Mouse (Mus musculus) heart, postnatal 36 days (tissue): ENCODE measurements around the gene Crym. TPM values are rescaled to one million over a fixed set of nuclear protein-coding genes. Genes with fewer than 3 reads are reported as not detected.

ENCODE experiments used
- DNase-seq, 2 experiments: peaks; one replicate each; pipeline ENCODE4 v3.0.0; 2021 to 2022
- intact Hi-C: fragments of 180-260 bp; cut with DNase I; formaldehyde crosslinking; loops from one replicate; pipeline ENCODE4 v1.15.1; 2025
- total RNA-seq, 2 experiments: library from RNA; stranded (reverse); gene quantifications; 2 replicates each; pipeline ENCODE4 v1.2.3; 2021

Crym gene
- total RNA-seq, 2 experiments from 2014 or later: 0.27 to 1.00 TPM

GRCm38 (mm10) chr7:120172188-120172700 lies 29.7 kb downstream of the Crym start:
- intact Hi-C loops: no loop called here

DNA sequence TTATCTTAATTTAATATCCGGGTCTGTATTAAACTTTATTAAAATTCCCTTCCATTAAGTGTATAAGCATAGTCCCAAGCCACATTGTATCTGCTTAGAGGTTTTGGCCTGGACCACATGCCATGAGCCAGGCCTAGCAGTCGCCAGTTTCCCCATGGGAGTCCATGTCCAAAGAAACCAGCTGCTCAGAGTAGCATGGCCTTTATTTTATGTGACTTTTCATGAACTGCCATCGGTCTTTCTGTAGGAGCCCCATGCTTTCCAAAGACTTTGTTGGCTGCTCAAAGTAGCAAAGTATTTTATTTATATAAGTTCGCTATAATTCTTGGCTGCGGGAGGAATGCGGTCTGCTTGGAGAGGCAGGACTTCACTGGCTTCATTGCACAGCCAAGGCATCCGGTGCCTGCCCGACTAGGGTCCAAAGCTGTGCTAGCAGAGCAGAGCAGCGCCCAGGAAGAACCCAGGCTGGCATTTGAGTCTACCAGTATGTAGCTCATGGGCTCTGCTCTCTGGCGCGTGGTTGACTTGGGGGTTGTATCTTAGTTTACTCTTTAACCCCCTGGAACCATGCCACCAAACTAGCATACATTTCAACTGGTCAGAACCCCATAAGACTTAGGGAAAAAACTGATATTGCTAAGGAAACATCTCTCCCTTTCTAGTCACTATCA lies 38.2 kb downstream of the Crym start:
- intact Hi-C loops: no loop called here
- DNase-seq: no peak

More at GRCm38 (mm10) chr7:120172188-120172700, 29.7 kb downstream of the Crym start:
- no peak for DNase-seq

DNA sequence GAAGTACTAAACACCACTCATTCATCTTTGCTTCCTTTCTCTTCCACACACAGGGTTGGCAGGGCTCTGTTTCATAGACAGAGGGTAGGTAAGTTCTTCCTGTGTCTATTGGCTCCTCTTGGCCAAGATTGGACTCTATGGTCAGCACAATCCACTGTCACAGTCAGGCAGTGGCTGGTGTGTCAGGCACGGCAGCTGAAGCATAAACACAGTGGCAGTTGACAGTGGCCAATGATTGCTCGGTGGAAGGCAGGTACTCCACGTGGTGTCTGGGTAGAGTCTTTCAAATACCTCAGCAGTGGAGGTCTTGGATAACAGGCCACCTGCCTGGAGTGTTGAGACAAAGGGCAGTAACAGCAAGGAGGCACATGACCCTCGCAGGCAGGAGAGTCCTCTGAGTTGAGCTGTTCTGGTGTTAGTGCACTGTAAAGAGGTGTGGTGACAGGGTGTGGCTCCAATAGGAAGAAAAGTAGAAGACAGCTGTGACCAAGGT lies 43.7 kb downstream of the Crym start:
- intact Hi-C loops: no loop called here
- no peak for DNase-seq

DNA sequence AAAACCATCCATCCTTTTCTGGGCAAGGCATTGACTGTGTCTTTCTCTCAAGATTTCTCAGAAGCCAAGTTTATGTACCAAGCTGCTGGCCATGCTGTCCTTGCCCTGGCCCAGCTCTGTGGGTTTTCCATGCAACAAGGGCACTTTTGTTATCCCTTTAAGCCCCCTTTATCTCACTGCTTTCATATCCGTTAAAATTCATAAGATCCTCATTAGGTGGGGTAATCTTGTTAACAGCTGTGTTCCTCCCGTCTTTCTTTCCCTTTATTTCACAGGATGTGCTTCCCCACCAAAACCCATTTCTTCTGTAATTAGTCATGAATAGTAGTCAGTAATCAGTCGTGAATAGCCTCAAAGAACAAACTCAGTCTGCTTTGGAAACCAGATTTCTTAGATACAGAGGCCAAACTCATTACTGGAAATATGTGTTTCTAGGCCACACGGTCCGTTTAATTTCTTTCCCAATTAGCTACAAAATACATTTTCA lies 44.3 kb downstream of the Crym start:
- intact Hi-C loops: no loop called here
- no peak for DNase-seq

- intact Hi-C loops: no loop called here
- DNase-seq: no peak
Observed at GRCm38 (mm10) chr7:120156841-120157409, 45.0 kb downstream of the Crym start.

DNA sequence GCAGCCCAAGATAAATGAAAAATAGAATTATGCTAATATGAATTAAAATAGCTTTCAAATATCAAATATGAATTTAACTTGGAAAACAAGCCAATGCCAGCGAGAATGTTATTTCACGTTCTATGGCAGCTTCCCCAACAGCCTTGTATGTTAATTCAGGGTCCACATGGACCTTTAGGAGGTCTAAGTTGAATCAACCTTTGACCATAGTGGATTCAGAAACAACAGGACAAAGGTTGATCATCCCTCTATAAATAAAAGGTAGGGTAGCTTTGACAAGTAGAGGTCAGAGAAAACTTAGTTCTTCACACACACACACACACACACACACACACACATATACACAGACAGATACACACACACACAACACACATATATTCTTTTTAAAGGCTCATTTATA lies 51.0 kb downstream of the Crym start:
- DNase-seq: no peak
- intact Hi-C loops: no loop called here

DNA sequence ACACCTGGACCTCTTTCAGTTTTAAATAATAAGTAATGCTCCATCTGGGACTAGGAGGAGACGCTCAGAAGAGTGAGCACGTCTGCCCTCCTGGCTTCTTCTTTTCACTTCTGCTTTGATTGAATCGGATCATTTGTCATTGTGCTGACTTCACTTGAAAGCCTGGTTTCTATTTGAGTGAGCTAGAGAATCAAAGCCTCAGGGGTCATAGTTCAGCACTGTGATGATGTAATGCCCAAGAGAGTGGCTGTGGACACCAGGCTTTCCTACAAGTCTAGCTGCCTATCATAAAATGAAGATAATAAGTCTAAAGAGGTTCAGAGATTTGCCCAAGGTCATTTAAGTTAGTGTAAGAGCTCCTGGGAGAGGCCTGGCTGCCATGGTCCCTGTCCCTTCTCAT lies 51.7 kb downstream of the Crym start:
- peak in 1 of 2 experiments; percentile 5 for DNase-seq
- intact Hi-C loops: no loop called here

- intact Hi-C loops: no loop called here
- DNase-seq: no peak
Observed at GRCm38 (mm10) chr7:120145191-120145590, 56.7 kb downstream of the Crym start, which contains the start of gene Zp2. Gene Zp2, minus strand, starts transcription at chr7:120145291.

DNA sequence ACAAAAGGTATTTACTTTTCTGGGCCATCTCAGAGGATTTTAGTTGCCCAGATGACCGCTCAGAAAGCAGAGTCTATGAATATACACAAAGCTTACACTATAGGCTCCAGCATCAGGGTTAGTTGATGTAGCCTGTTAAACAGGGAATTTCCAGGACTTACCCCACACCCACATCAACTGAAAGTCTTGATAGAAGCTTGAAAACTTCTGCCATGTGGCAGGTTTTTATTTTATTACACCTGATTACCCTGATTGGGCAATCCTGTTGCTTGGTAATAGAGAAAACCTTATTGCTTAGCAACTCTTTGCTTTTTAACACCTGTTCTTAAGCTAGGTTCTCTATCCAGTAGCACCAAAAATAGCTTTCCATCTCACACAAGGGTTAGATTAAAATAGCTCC lies 59.2 kb downstream of the Crym start:
- intact Hi-C loops: no loop called here

More for the DNA sequence above, 59.2 kb downstream of the Crym start:
- no peak for DNase-seq

Other genes starting within 250 kb of the Crym start
- not detected for gene Dnah3, start 106.8 kb downstream of the Crym start, total RNA-seq
- 10 to 100 TPM; 24.1 to 54.3 TPM for gene Tmem159, start 99.8 kb downstream of the Crym start, total RNA-seq
- 1 to 10 TPM in 1 of 2 experiments, under 1 TPM in 1; 0.65 to 1.8 TPM for gene Zp2, start 56.8 kb downstream of the Crym start, total RNA-seq
- under 1 TPM in 1 of 2 experiments, not detected in 1; 0.19 TPM for gene Anks4b, start 28.3 kb downstream of the Crym start, total RNA-seq
- not detected for gene Abca14, start 1.9 kb upstream of the Crym start, total RNA-seq
- gene Abca15, start 126.6 kb upstream of the Crym start, total RNA-seq: not detected
- gene Abca16, start 207.5 kb upstream of the Crym start, total RNA-seq: not detected